Mouse (Mus musculus) CH12.LX (cell line): ENCODE data around the gene Atp5j. TPM values are rescaled to one million over a fixed set of nuclear protein-coding genes. Genes with fewer than 3 reads are reported as not detected.

Source experiments
- DNase-seq: peaks from one replicate; pipeline ENCODE4 v3.0.0-alpha.2; 2013; ENCODE audit errors: extremely low read depth
- H3K27ac ChIP-seq: 2 replicates; pipeline ENCODE4 v1.5.1; 2012; ENCODE audit warnings: low read depth, mild to moderate bottlenecking, control low read depth, moderate library complexity; ENCODE audit not compliant: insufficient read depth
- H3K27me3 ChIP-seq: replicated peaks from 2 replicates; pipeline ENCODE3; 2012; ENCODE audit warnings: inconsistent platforms
- H3K36me3 ChIP-seq, 2 experiments: replicated peaks in 1 of 2; 2 replicates each; pipeline versions ENCODE3 to v1.6.1; 2012; ENCODE audit warnings: inconsistent platforms in 1 of 2, low read length in 1 of 2, mild to moderate bottlenecking in 1 of 2, mixed read lengths in 1 of 2, moderate library complexity in 1 of 2; ENCODE audit not compliant: control insufficient read depth in 1 of 2, insufficient read depth in 1 of 2
- H3K4me1 ChIP-seq, 2 experiments: 2 replicates each; pipeline ENCODE4 v1.6.1; 2012; ENCODE audit warnings: inconsistent platforms in 1 of 2, moderate library complexity in 1 of 2; ENCODE audit not compliant: insufficient read depth in 2 of 2, control insufficient read depth in 1 of 2
- H3K4me2 ChIP-seq: 2 replicates; pipeline ENCODE4 v1.6.1; 2012; ENCODE audit warnings: low read depth, mild to moderate bottlenecking, control low read depth; ENCODE audit not compliant: poor library complexity, insufficient read depth, severe bottlenecking
- H3K4me3 ChIP-seq, 3 experiments: fragments of 150-350 bp in 1 of 3; sonication (generic) in 1 of 3; replicated peaks in 1 of 3; 2 replicates each; pipeline versions ENCODE3 to v1.5.1; 2011 to 2012; ENCODE audit warnings: low read depth in 2 of 3, low read length in 2 of 3, mild to moderate bottlenecking in 2 of 3, moderate library complexity in 2 of 3, control low read depth in 1 of 3, improper control_type of control experiment in 1 of 3, inconsistent platforms in 1 of 3, mixed read lengths in 1 of 3; ENCODE audit not compliant: poor library complexity in 1 of 3
- H3K79me2 ChIP-seq: replicated peaks from 2 replicates; pipeline ENCODE4 v1.6.1; 2012; ENCODE audit warnings: mild to moderate bottlenecking, moderate library complexity; ENCODE audit not compliant: control insufficient read depth, poor library complexity, insufficient read depth, severe bottlenecking; ENCODE audit errors: extremely low read depth
- H3K9ac ChIP-seq: 2 replicates; pipeline ENCODE4 v1.6.1; 2012; ENCODE audit warnings: low read depth, mild to moderate bottlenecking, control low read depth, moderate library complexity; ENCODE audit not compliant: insufficient read depth
- H3K9me3 ChIP-seq: replicated peaks from 2 replicates; pipeline ENCODE3; 2012; ENCODE audit warnings: low read length, inconsistent platforms, mixed read lengths
- CHD1 ChIP-seq: IDR thresholded peaks from 2 replicates; pipeline ENCODE4 v1.6.1; 2012; ENCODE audit warnings: low read depth, low read length, improper control_type of control experiment, inconsistent platforms
- CTCF ChIP-seq, 2 experiments: IDR thresholded peaks in 1 of 2; conservative IDR thresholded peaks in 1 of 2; 2 replicates each; pipeline ENCODE4 v1.5.1; 2011 to 2012; ENCODE audit warnings: low read depth in 2 of 2, low read length in 2 of 2, improper control_type of control experiment in 1 of 2, inconsistent platforms in 1 of 2, mild to moderate bottlenecking in 1 of 2, moderate library complexity in 1 of 2
- E2F4 ChIP-seq: IDR thresholded peaks from 2 replicates; pipeline ENCODE4 v1.6.1; 2011; ENCODE audit warnings: low read depth, low read length, improper control_type of control experiment; ENCODE audit not compliant: insufficient replicate concordance
- ELF1 ChIP-seq: IDR thresholded peaks from 2 replicates; pipeline ENCODE4 v1.6.1; 2014; ENCODE audit warnings: low read depth, mild to moderate bottlenecking, inconsistent platforms, low read length, improper control_type of control experiment
- EP300 ChIP-seq: IDR thresholded peaks from 2 replicates; pipeline ENCODE4 v1.6.1; 2011; ENCODE audit warnings: low read length, improper control_type of control experiment
- ETS1 ChIP-seq: conservative IDR thresholded peaks from 2 replicates; pipeline ENCODE4 v1.6.1; 2012; ENCODE audit warnings: low read depth, mild to moderate bottlenecking, inconsistent platforms, low read length, improper control_type of control experiment, moderate library complexity
- IRF4 ChIP-seq: IDR thresholded peaks from 2 replicates; pipeline ENCODE4 v1.6.1; 2014; ENCODE audit warnings: low read depth, mild to moderate bottlenecking, inconsistent platforms, low read length, improper control_type of control experiment
- JUN ChIP-seq: IDR thresholded peaks from 2 replicates; pipeline ENCODE4 v1.6.1; 2011; ENCODE audit warnings: low read depth, mild to moderate bottlenecking, low read length, improper control_type of control experiment, moderate library complexity; ENCODE audit not compliant: insufficient read depth
- JUND ChIP-seq: conservative IDR thresholded peaks from 2 replicates; pipeline ENCODE4 v1.6.1; 2011; ENCODE audit warnings: low read depth, low read length, improper control_type of control experiment
- MEF2A ChIP-seq: IDR thresholded peaks from 2 replicates; pipeline ENCODE4 v1.6.1; 2014; ENCODE audit warnings: low read depth, mild to moderate bottlenecking, inconsistent platforms, low read length, improper control_type of control experiment, borderline replicate concordance
- MXI1 ChIP-seq: IDR thresholded peaks from 2 replicates; pipeline ENCODE4 v1.6.1; 2011; ENCODE audit warnings: mild to moderate bottlenecking, low read depth, low read length, improper control_type of control experiment
- MYC ChIP-seq: IDR thresholded peaks from 2 replicates; pipeline ENCODE4 v1.6.1; 2011; ENCODE audit warnings: low read depth, mild to moderate bottlenecking, improper control_type of control experiment, low read length
- NELFE ChIP-seq: IDR thresholded peaks from 2 replicates; pipeline ENCODE4 v1.6.1; 2011; ENCODE audit warnings: low read depth, low read length, improper control_type of control experiment
- NRF1 ChIP-seq: IDR thresholded peaks from 2 replicates; pipeline ENCODE4 v1.6.1; 2014; ENCODE audit warnings: low read depth, mild to moderate bottlenecking, inconsistent platforms, low read length, improper control_type of control experiment, moderate library complexity
- POLR2A ChIP-seq: IDR thresholded peaks from 2 replicates; pipeline ENCODE4 v1.6.1; 2011; ENCODE audit warnings: low read depth, mild to moderate bottlenecking, improper control_type of control experiment, low read length
- POLR2AphosphoS2 ChIP-seq: IDR thresholded peaks from 2 replicates; pipeline ENCODE4 v1.6.1; 2011; ENCODE audit warnings: low read depth, low read length, improper control_type of control experiment
- RAD21 ChIP-seq: IDR thresholded peaks from 2 replicates; pipeline ENCODE4 v1.6.1; 2011; ENCODE audit warnings: low read depth, mild to moderate bottlenecking, low read length, improper control_type of control experiment, moderate library complexity
- TCF12 ChIP-seq: IDR thresholded peaks from 2 replicates; pipeline ENCODE4 v1.6.1; 2014; ENCODE audit warnings: low read depth, mild to moderate bottlenecking, inconsistent platforms, low read length, improper control_type of control experiment
- UBTF ChIP-seq: IDR thresholded peaks from 2 replicates; pipeline ENCODE4 v1.6.1; 2012; ENCODE audit warnings: low read depth, mild to moderate bottlenecking, inconsistent platforms, low read length, improper control_type of control experiment, moderate library complexity
- USF1 ChIP-seq: IDR thresholded peaks from 2 replicates; pipeline ENCODE4 v1.6.1; 2014; ENCODE audit warnings: low read depth, mild to moderate bottlenecking, inconsistent platforms, low read length, improper control_type of control experiment
- ZMIZ1 ChIP-seq: IDR thresholded peaks from 2 replicates; pipeline ENCODE4 v1.6.1; 2012; ENCODE audit warnings: low read depth, mild to moderate bottlenecking, inconsistent platforms, low read length, improper control_type of control experiment
- ZNF384 ChIP-seq: IDR thresholded peaks from 2 replicates; pipeline ENCODE4 v1.6.1; 2012; ENCODE audit warnings: low read depth, low read length, improper control_type of control experiment, inconsistent platforms
- dilution Hi-C: fragments of 300-500 bp; cut with MboI; formaldehyde crosslinking; loops from 2 replicates; pipeline ENCODE4 v1.14.3; 2020; ENCODE audit warnings: low sequenced_read_pairs; ENCODE audit not compliant: extremely low pct_unique_long_range_greater_than_20kb, extremely low pct_ligation_motif_present
- in situ Hi-C: fragments of 300-500 bp; cut with MboI; formaldehyde crosslinking; loops from 3 replicates; pipeline ENCODE4 v1.14.3; 2019; ENCODE audit warnings: low sequenced_read_pairs, low pct_ligation_motif_present, low pct_unique_long_range_greater_than_20kb, mixed read lengths
- polyA plus RNA-seq: library from polyadenylated mRNA; unstranded; fragments of >175 nt; gene quantifications from 2 replicates; pipeline ENCODE4 v1.2.1, GENCODE M21; 2012; ENCODE audit warnings: low read depth; ENCODE audit not compliant: insufficient read length
- total RNA-seq, 2 experiments: library from RNA; depleted of rRNA; stranded (reverse); fragments of 300-350 nt in 1 of 2; fragments of >200 nt in 1 of 2; gene quantifications; 2 replicates each; pipeline ENCODE4 v1.2.3; 2012 to 2014

The Atp5j gene
- total and polyA plus RNA-seq, 3 experiments = 223 to 485 (median 277) TPM

- H3K4me3 ChIP-seq = no peak overlapping the region
- H3K4me2 ChIP-seq = no peak overlapping the region
- DNase-seq = peak; percentile 67
- no peaks in the 10 kb centered on the region for H3K27me3 ChIP-seq
- H3K79me2 ChIP-seq = no peaks in the 10 kb centered on the region
- dilution Hi-C loops (no loop called here), in situ Hi-C loops (no loop called here)
- H3K27ac ChIP-seq = no peak overlapping the region
- no peaks in the 10 kb centered on the region for H3K36me3 ChIP-seq
- TF ChIP-seq TCF12 (0 out of 2 replicates have a peak, but pooled peaks have one; percentile 17), ETS1 (peak; percentile 54), IRF4 (no peak), MEF2A (no peak; the same call in 1 of the 2 replicates), ZNF384 (peak; percentile 94), POLR2AphosphoS2 (no peak), JUND (0 out of 2 replicates have a peak, but pooled peaks have one; percentile 29), EP300 (peak; percentile 72), RAD21 (no peak)
- H3K9me3 ChIP-seq = no peaks in the 10 kb centered on the region
- no peak overlapping the region for H3K9ac ChIP-seq
- H3K4me1 ChIP-seq = peaks cover 4 to 18% of the 10 kb centered on the region in 2 experiments; a peak in 3 of 4 replicates
Measured at GRCm38 (mm10) chr16:84800038-84800437, 35.4 kb downstream of the Atp5j start.

- Histone ChIP-seq H3K4me3 (no peak overlapping the region), H3K36me3 (no peaks in the 10 kb centered on the region), H3K4me1 (peaks cover 4 to 18% of the 10 kb centered on the region in 2 experiments; a peak in 3 of 4 replicates), H3K4me2 (no peak overlapping the region), H3K9ac (no peak overlapping the region), H3K79me2 (no peaks in the 10 kb centered on the region), H3K27ac (no peak overlapping the region), H3K27me3 (no peaks in the 10 kb centered on the region), H3K9me3 (no peaks in the 10 kb centered on the region)
- in situ Hi-C loops = no loop called here
- no peak for DNase-seq
- dilution Hi-C loops = no loop called here
- no peak for TF ChIP-seq POLR2A
- TF ChIP-seq CHD1 = no peak
- TF ChIP-seq MXI1 = no peak
- TF ChIP-seq MYC = no peak
- no peak for TF ChIP-seq NELFE
- TF ChIP-seq RAD21 = no peak
- TF ChIP-seq ELF1 = no peak
- TF ChIP-seq USF1 = no peak
- TF ChIP-seq ETS1 = no peak
- no peak for TF ChIP-seq UBTF
- TF ChIP-seq ZMIZ1 = no peak
- no peak for TF ChIP-seq E2F4
- TF ChIP-seq CTCF (conservative IDR thresholded peaks at IDR 0.05 in 1 of 2, IDR thresholded peaks at IDR 0.05 in 1 of 2; ENCODE audit: low read depth in 2 of 2, low read length in 2 of 2) = no peak
- no peak for TF ChIP-seq EP300
- TF ChIP-seq JUN = no peak
- no peak for TF ChIP-seq NRF1
Measured at GRCm38 (mm10) chr16:84796678-84797077, 38.7 kb downstream of the Atp5j start.
